Mouse (Mus musculus) gastrocnemius, postnatal 36 days (tissue): ENCODE results near the gene Mmachc. TPM values are rescaled to one million over a fixed set of nuclear protein-coding genes. Genes with fewer than 3 reads are reported as not detected.
"Not testable (repeated sequence)": the region's sequence is repeated elsewhere in the genome, so short reads cannot be mapped to it uniquely, and the experiment has no call there.

Experiments
- DNase-seq, 2 experiments: peaks; one replicate each; pipeline ENCODE4 v3.0.0; 2022
- intact Hi-C: fragments of 180-260 bp; cut with DNase I; formaldehyde crosslinking; loops from one replicate; pipeline ENCODE4 v1.15.1; 2025
- total RNA-seq, 2 experiments: library from RNA; stranded (reverse); gene quantifications; 2 replicates each; pipeline ENCODE4 v1.2.3; 2021

Gene Mmachc
- total RNA-seq, 2 experiments from 2014 or later, result 30.3 to 32.5 TPM

GRCm38 (mm10) chr4:116698693-116699342, 9.4 kb downstream of the Mmachc start:
- intact Hi-C loops, result no loop called here
- no peak for DNase-seq

DNA sequence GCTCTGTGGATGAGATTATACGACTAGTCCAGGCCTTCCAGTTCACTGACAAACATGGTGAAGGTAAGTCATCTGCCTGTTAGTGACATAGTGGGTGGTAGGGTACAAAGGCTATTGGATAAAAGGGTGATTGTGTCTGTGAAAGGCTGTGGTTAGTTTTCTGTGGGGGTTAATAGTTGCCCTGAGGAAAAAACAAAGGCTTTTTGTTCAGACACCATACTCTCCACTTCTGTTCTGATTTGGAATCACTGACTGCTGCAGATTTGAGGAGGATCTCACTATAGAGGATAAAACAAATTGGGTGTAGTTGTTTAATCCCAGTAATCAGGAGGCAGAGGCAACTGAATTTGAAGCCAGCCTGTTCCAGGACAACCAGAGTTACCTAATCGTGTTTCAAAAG, 14.4 kb downstream of the Mmachc start:
- intact Hi-C loops, result no loop called here
- DNase-seq, result no peak

DNA sequence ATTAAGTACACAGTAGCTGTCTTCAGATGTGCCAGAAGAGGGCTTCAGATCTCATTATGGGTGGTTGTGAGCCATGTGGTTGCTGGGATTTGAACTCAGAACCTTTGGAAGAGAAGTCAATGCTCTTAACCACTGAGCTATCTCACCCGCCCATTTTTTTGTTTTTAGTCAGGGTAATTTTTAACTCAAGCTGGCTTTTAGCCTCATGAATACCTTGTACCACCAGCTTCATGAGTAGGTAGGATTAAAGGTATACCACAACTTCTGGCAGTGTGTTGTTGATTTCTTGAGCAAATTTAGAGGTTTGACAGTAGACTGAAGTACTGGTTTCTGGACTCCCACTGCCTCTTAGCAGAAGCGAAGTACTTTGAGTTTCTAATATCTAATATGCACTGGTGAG, 16.1 kb downstream of the Mmachc start:
- DNase-seq, result no peak
- intact Hi-C loops, result no loop called here

DNA sequence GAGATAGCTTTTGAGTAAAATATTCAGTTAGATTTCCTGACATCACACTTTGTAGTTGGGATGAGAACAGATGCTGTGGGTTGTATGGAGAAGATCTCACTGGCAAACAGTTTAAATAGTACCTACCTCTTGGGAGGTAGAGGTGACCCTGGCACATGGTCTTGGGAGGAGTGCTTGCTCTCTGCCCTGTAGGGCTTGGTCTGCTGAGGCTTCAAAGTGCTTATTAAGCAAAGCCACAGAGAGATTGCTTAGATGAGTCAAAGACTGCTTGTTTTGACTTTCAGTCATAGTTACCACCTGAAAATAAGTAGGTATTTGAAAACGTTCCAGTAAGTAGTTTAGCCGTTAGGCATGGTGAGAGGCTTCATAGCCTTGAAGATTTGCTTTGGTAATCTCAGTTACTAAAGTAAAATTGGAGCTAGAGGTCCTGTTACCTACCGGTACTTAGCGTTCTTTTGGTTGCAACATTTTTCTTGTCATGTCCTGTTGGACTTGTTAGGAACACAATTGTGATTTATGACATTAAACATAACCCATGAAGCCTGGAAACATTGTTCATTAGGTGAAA, 18.8 kb downstream of the Mmachc start:
- intact Hi-C loops, result loop anchor here (5.0 kb wide), 1 partner anchor 42 kb away; no protein-coding TSS in a partner anchor
- DNase-seq, result no peak

- DNase-seq, result no peak
- intact Hi-C loops, result loop anchor here (5.0 kb wide), 1 partner anchor 40 kb away; no protein-coding TSS in a partner anchor
These were observed 21.2 kb downstream of the Mmachc start for GRCm38 (mm10) chr4:116687041-116687440.

GRCm38 (mm10) chr4:116685402-116686061, 22.7 kb downstream of the Mmachc start, which contains the start of gene Prdx1:
Prdx1 (plus strand) TSS chr4:116685544.
- intact Hi-C loops, result loop anchor here (5.0 kb wide), 1 partner anchor 38 kb away; no protein-coding TSS in a partner anchor
- DNase-seq, result peak; percentile 96 to 98

DNA sequence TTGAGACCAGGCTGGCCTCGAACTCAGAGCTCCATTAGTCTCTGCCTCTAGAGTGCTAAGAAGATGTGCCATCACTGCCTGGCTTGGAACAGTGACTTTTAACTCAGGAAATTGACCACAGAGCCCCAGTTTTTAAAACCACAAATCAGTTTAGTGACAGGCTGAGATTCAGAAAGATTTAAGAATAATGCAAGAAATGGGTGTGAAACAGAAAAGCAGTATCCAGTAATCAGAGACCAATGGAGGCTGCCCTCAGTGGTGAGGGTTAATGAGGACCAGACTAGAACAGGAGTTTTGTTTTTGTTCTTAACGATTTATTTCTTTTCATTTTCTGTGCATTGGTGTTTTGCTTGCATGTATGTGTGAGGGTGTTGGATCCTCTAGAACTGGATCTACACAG, 23.5 kb downstream of the Mmachc start:
- no peak for DNase-seq
- intact Hi-C loops, result loop anchor here (5.0 kb wide), 1 partner anchor 37 kb away; no protein-coding TSS in a partner anchor

DNA sequence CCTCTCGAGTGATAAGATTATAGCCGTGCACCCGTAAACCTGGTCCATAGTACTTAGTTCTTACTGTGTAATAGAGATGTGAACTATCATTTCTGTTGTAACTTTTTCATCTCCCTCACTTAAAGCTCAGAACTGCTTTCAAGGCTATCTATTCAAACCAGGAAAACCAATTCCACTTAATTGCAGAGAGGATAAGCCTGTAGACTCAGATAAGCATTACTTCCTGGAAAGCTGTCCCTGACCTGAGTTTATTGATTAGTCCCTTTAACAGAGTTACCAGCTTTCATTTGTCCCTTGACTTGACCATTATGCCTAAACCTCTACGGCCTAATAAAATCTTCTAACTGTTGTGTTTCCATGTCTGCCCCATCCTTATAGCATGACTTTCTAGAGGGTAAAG, 24.2 kb downstream of the Mmachc start:
- no peak for DNase-seq
- intact Hi-C loops, result no loop called here

GRCm38 (mm10) chr4:116680521-116680920, 27.7 kb downstream of the Mmachc start:
- DNase-seq, intact Hi-C loops: not testable (repeated sequence)

DNA sequence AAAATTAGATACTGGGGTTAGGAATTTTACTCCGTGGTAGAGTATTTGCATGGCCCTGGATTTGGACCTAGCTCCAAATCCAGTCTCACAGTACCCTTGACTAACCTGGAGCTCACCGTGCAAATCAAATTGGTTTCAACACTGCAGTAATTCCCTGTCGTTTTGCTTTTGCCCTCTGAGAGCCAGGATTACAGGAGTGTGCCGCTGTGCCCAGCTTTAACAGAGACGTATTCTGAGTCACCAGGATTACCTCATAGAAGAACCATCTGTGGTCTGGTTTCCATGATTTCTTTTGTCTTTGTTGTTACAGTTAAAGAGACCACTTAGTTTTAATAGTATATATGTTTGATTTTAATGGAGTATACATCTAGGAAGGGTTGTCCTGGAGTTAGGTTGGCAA, 29.1 kb downstream of the Mmachc start:
- intact Hi-C loops, result loop anchor here (5.0 kb wide), 1 partner anchor 107 kb away; no protein-coding TSS in a partner anchor
- DNase-seq, result no peak

DNA sequence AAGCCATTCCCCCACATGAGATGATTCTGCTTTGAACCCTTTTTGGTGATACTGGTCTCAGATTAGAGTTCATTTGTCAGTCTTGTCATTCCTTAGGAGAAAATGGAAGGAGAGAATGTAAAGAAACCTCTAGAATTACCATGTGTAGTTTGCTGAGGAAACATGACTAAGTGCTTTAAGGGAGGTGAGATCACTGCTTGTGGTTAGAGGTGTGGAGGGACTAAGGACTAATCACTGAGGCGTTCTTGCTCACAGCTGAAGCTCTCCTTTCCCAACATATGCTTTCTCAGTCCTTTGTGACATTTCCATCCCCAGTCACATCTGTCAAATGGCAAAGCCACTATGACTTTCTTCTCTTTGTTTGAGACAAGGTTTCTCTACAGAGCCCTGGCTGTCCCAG, 30.4 kb downstream of the Mmachc start:
- intact Hi-C loops, result loop anchor here (5.0 kb wide), 1 partner anchor 106 kb away; no protein-coding TSS in a partner anchor
- no peak for DNase-seq

GRCm38 (mm10) chr4:116676027-116676426, 32.2 kb downstream of the Mmachc start:
- DNase-seq, result no peak
- intact Hi-C loops, result loop anchor here (5.0 kb wide), 1 partner anchor 104 kb away; no protein-coding TSS in a partner anchor

DNA sequence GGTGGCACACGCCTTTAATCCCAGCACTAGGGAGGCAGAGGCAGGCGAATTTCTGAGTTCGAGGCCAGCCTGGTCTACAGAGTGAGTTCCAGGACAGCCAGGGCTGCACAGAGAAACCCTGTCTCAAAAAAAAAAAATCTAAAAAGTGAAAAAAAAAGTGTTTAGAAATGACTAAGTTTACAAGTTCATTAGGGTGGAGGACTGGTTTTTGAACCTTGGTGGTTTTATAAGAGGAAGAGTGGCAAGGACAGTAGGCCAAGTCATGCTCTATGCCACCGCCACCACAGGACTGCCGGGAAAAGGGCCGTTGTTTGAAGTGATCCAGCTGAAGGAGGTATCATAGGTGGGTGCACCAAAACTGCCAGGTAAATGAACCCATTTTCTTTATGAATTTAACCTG, 33.4 kb downstream of the Mmachc start:
- intact Hi-C loops, result loop anchor here (5.0 kb wide), 1 partner anchor 102 kb away; no protein-coding TSS in a partner anchor
- DNase-seq, result not testable (repeated sequence)

- no peak for DNase-seq
These were observed 35.4 kb downstream of the Mmachc start for GRCm38 (mm10) chr4:116672785-116673184.

GRCm38 (mm10) chr4:116669291-116669690, 38.9 kb downstream of the Mmachc start:
- intact Hi-C loops, result no loop called here
- no peak for DNase-seq

More at GRCm38 (mm10) chr4:116672785-116673184, 35.4 kb downstream of the Mmachc start:
- intact Hi-C loops, result no loop called here

DNA sequence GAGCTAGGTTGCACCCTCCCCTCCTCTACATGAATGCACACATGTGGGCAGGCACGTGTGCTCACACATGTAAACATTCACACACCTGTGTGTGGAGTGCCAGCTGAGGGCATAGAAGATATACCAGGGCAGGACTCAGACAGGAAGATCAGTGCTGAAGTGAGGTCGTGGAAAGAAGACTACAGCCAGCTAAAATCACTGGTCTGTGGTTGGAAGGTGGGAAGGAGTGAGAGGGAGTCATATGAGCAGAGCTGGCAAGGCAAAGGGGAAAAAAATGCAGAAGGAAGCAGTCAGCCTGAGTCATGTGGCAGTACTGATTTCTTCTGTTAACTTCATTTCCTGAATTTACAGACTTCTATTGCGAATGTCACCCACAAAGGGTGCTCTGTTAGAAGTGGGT, 40.1 kb downstream of the Mmachc start:
- intact Hi-C loops, result no loop called here
- DNase-seq, result no peak

- intact Hi-C loops, result no loop called here
- DNase-seq, result no peak
These were observed 41.6 kb downstream of the Mmachc start for GRCm38 (mm10) chr4:116666625-116667024.

- DNase-seq, result no peak
- intact Hi-C loops, result no loop called here
These were observed 46.2 kb downstream of the Mmachc start for GRCm38 (mm10) chr4:116661998-116662397.

DNA sequence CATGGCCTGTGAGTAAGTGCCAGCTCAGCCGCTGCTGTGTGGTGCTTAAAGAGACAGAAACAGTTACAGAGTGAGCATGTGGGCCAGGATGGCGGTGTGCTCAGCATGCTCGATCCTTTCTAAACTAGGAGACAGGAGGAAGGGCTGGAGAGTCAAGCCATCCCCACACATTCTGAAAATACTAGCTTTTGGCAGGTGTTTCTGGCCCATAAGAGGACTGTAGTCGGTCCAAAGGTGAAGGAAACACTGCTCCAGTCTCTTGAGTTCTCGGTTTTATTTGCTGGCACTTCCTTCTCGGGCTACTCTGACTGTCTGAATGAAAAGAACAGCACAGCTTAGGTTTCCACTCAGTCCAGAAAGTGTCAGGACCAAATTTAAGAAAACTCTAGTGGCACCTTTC, 47.4 kb downstream of the Mmachc start:
- intact Hi-C loops, result no loop called here
- no peak for DNase-seq

GRCm38 (mm10) chr4:116659916-116660315, 48.3 kb downstream of the Mmachc start:
- DNase-seq, intact Hi-C loops: not testable (repeated sequence)

DNA sequence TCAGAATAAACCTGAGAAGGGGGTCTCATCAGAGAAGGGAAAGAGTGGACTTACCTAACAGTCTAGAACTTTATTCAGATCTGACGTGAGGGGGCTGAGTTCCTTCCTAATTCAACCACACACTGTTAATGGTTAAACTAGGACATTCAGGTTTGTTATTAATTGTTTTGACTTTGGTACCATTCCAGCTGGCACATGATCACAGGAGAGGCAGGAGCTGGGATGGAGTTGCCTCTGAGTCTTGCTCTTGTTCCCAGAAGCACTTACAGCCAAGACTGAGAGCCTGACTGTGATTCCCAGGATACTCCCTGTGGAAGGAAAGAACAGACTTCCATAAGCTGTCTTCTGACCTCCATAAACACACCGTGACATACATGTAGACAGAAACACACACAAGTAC, 48.7 kb downstream of the Mmachc start:
- intact Hi-C loops, result no loop called here
- no peak for DNase-seq
